Mouse (Mus musculus): Measurements from ENCODE around the gene Zmynd8. TPM values are rescaled to one million over a fixed set of nuclear protein-coding genes. Genes with fewer than 3 reads are reported as not detected.
A peak's percentile ranks its signal among the peaks of the same experiment; 100 is the strongest.

The Zmynd8 gene
- 73.3 and 85.4 TPM in 2 replicates for polyA plus RNA-seq (2015; fragmentation: Nextera tagmentation; extraction: Ambion mirVana)

DNA sequence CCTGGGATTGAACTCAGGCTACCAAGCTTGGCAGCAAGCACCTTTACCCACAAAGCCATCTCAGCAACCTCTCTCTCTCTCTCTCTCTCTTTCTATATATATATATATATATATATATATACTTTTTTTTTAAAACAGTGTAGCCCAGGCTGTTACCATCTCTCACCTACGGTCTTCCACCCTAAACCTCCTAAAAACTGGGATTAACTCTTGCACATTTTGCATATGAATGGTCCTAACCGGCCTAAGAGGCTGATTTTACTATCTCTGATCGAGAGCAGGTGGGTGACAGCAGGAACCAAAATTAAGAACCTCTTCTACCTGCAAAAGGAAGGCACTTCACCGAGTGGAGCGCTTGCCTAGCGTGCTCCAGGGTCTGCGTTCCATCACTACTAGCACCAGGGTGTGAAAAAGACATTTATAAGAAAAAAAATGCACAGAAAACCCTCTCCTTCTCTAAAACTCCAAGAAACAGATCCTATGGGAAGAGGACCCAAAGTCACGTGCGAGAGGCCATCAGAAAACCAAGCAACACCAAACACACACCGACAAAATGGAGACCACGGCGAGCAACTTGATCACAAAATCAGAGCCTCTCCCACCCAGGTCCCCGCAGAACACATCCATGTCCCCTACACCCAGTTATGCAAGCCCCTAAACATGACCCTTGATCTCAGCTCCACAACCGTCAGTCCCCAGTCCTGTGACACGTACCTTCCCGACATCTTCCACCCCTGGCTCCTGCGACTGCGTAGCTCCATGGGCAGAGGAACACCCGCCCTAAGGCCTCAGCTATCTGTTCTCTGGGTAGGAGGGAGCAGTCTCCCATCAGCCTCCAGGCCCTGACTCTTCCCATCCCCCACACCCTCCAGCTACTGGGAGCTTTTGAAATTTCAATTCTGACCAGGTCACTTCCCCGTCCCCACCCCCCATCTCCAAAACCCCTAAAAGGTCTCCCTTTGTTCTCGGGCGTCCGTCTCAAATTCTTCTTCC lies at the start of gene Zmynd8:
Zmynd8 (minus strand) TSS at position 815 of the 993 bp plus-strand sequence.
- Histone ChIP-seq H3K27me3 (no peaks in the 10 kb centered on the region), H3K4me3 (no peak within 1 kb of the TSS), H3K9ac (no peak within 1 kb of the TSS), H3K4me2 (no peak within 1 kb of the TSS), H3K27ac (peak within 1 kb of the TSS; percentile 11; the same call in 1 of the 2 replicates), H3K4me1 (peaks cover 20% of the 10 kb centered on the region), H3K36me3 (ENCODE audit: poor library complexity, severe bottlenecking) (no peaks in the 10 kb centered on the region), H3K9me3 (replicated peaks) (no peaks in the 10 kb centered on the region)
- WGBS: 35% methylated on average over 23 of the region's 23 CpGs
- ATAC-seq: no peak

DNA sequence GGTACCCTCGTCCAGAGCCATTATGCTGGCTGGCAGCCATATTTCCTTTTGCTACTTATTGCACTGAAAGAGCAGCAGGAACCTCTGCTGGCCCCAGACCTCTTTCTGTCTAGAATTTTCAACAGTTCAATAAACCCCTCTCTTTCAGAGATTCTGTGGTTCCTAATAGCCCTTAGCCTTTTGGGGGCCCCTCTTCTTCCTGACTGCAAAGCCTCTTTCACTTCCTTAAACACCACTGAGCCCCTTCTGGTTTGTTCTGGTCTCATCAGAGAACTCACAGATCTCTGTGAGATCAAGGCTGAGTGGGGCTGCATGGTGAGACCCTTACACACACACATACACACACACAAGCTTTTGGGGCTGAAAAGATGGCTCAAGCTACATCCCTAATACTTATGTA lies 49.2 kb upstream of the Zmynd8 start:
- Histone ChIP-seq H3K4me3 (no peak overlapping the region), H3K9ac (no peak overlapping the region), H3K9me3 (replicated peaks) (no peaks in the 10 kb centered on the region), H3K36me3 (ENCODE audit: poor library complexity, severe bottlenecking) (no peaks in the 10 kb centered on the region), H3K4me2 (no peak overlapping the region), H3K4me1 (no peaks in the 10 kb centered on the region), H3K27me3 (no peaks in the 10 kb centered on the region), H3K27ac (no peak overlapping the region)
- no peak for ATAC-seq
- 43% methylated on average over 1 of the region's 1 CpGs for WGBS

DNA sequence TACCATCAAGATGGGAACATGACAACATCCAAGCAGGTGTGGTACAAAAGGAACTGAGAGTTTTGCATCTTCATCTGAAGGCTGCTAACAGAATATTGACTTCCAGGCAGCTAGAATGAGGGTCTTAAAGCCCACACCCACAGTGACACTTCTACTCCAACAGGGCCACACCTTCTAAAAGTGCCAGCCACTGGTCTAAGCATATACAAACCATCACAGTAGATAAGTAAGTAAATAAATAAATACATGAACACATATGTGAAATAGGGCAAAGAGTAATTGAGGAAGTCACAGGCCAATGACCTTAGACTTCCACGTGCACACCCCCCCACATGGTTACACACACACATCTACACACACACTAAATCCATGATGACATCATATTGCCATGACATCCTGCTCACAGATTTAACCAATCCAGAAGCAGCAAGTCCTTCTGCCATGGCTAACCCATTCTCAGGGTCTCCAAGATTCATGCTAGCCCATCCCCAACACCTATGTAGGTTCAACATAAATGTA lies 47.3 kb upstream of the Zmynd8 start:
- no peak overlapping the region for H3K9ac ChIP-seq
- H3K9me3 ChIP-seq (replicated peaks): no peaks in the 10 kb centered on the region
- no peaks in the 10 kb centered on the region for H3K27me3 ChIP-seq
- H3K4me3 ChIP-seq: no peak overlapping the region
- no peak for ATAC-seq
- 100% methylated on average over 1 of the region's 1 CpGs for WGBS
- no peak overlapping the region for H3K4me2 ChIP-seq
- no peaks in the 10 kb centered on the region for H3K4me1 ChIP-seq
- no peaks in the 10 kb centered on the region for H3K36me3 ChIP-seq (ENCODE audit: poor library complexity, severe bottlenecking)
- no peak overlapping the region for H3K27ac ChIP-seq

DNA sequence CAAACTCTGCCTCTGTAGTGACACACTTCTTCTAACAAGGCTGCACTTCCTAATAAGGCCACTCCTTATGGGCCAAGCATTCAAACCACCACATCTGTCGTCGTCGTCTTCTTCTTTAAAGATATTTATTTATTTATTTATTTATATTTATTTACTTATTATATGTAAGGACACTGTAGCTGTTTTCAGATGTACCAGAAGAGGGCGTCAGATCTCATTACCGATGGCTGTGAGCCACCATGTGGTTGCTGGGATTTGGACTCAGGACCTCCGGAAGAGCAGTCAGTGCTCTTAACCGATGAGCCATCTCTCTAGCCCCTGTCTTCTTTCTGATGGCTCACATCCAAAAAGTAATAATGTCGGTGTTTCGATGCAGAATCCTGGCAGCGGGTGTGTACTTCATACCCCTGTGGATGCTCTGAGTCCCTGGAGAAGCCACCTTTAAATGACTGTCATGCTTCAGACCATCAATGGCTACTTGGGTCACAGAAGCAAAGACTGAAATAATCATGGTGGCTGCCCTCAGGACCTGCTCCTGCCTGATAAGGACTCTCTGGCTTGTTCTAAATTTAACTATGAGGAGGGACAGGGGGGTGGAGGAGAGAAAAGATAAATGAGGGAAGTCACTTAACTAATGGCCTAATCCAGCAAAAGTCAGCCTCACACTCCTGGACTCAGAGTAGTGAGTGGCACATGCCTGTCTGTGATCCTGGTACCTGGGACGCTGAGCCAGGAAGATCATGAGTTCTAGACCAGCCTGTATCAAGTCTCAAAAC lies 45.9 kb upstream of the Zmynd8 start:
- no peak overlapping the region for H3K27ac ChIP-seq
- no peaks in the 10 kb centered on the region for H3K4me1 ChIP-seq
- no peak for ATAC-seq
- 78% methylated on average over 11 of the region's 11 CpGs for WGBS
- H3K4me2 ChIP-seq: no peak overlapping the region
- no peak overlapping the region for H3K9ac ChIP-seq
- no peaks in the 10 kb centered on the region for H3K36me3 ChIP-seq (ENCODE audit: poor library complexity, severe bottlenecking)
- no peaks in the 10 kb centered on the region for H3K27me3 ChIP-seq
- H3K9me3 ChIP-seq (replicated peaks): no peaks in the 10 kb centered on the region
- no peak overlapping the region for H3K4me3 ChIP-seq

DNA sequence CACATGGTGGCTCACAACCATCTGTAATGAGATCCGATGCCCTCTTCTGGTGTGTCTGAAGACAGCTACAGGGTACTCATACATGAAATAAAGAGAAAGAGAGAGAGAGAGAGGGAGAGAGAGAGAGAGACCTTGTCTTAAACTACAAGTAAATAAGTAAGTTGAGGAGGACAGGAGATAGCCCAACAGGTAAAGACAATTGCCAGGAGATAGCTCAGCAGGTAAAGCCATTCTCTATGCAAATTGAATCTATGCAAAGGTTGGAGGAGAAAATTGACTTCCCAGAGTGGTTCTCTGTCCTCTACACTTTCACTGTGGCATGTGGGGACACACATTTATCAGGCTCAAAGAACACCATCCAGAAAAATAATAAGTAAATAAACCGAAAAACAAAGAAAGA lies 44.3 kb upstream of the Zmynd8 start:
- H3K27me3 ChIP-seq: no peaks in the 10 kb centered on the region
- 100% methylated on average over 2 of the region's 2 CpGs for WGBS
- ATAC-seq: no peak
- H3K27ac ChIP-seq: no peak overlapping the region
- H3K36me3 ChIP-seq (ENCODE audit: poor library complexity, severe bottlenecking): no peaks in the 10 kb centered on the region
- H3K4me3 ChIP-seq: no peak overlapping the region
- H3K4me1 ChIP-seq: no peaks in the 10 kb centered on the region
- H3K9me3 ChIP-seq (replicated peaks): no peaks in the 10 kb centered on the region
- no peak overlapping the region for H3K9ac ChIP-seq
- no peak overlapping the region for H3K4me2 ChIP-seq

DNA sequence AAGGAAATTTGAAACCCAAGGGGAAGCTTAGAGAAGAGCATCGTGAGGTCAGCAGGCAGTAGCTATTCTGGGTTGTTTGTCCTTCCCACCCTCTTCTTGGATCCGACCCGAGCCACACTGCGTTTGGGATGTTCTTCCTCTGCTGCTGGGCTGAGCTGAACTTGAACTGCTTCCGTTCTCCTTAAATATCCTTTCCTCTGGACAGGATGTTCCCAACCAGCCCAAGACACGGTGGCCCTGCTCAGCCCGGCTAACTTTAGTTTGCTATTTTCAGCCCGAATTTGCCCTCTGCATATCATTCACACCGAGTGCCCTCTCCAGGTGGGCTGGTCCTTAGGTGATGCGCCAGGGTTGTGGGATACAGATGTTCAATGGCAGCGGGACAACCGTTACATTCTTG lies 37.3 kb upstream of the Zmynd8 start:
- no peaks in the 10 kb centered on the region for H3K36me3 ChIP-seq (ENCODE audit: poor library complexity, severe bottlenecking)
- no peak overlapping the region for H3K4me2 ChIP-seq
- H3K4me1 ChIP-seq: no peaks in the 10 kb centered on the region
- no peak overlapping the region for H3K9ac ChIP-seq
- no peak overlapping the region for H3K27ac ChIP-seq
- no peaks in the 10 kb centered on the region for H3K9me3 ChIP-seq (replicated peaks)
- no peaks in the 10 kb centered on the region for H3K27me3 ChIP-seq
- no peak overlapping the region for H3K4me3 ChIP-seq
- no peak for ATAC-seq
- WGBS: 80% methylated on average over 12 of the region's 12 CpGs

DNA sequence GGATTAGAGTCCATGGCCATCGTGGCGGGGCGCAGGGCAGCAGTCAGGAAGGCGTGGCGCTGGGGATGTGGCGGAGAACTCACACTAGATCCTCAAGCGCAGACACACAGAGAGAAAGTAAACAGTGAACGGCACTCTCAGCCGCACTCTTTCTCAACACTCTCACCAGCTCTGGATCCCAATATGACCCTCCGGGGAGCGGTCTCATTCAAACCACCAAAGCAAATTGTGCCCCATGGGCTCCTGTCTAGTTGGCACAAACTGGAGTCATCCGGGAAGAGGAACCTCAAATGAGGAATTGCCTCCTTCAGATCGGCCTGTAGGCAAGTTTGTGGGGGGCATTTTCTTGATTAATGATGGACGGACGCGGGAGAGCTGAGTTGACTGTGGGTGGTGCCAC lies 28.9 kb upstream of the Zmynd8 start:
- Histone ChIP-seq H3K4me3 (no peak overlapping the region), H3K27me3 (no peaks in the 10 kb centered on the region), H3K9me3 (replicated peaks) (peaks cover 7% of the 10 kb centered on the region; the same call in 1 of the 2 replicates), H3K36me3 (ENCODE audit: poor library complexity, severe bottlenecking) (no peaks in the 10 kb centered on the region), H3K9ac (no peak overlapping the region), H3K27ac (no peak overlapping the region), H3K4me2 (no peak overlapping the region), H3K4me1 (no peaks in the 10 kb centered on the region)
- 98% methylated on average over 16 of the region's 16 CpGs for WGBS
- no peak for ATAC-seq

DNA sequence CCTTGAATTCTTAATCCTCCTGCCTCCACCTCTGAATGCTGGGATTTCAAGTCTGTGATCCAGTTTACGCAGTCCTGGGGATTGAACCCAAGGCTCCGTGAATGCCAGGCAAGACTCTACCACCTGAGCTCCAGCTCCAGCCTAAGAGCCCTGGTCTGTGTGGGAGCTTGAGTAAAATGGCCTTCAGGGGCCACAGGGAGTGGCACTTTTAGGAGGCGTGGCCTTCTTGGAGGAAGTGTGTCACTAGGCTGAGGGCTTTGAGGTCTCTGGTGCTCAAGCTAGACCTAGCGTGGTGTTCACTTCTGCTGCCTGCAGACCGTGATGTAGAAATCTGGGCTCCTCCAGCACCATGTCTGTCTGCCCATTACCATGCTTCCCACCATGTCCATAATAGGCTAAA lies 27.4 kb upstream of the Zmynd8 start:
- ATAC-seq: no peak
- no peak overlapping the region for H3K9ac ChIP-seq
- H3K9me3 ChIP-seq (replicated peaks): peaks cover 7% of the 10 kb centered on the region; the same call in 1 of the 2 replicates
- H3K4me1 ChIP-seq: no peaks in the 10 kb centered on the region
- no peak overlapping the region for H3K4me3 ChIP-seq
- H3K36me3 ChIP-seq (ENCODE audit: poor library complexity, severe bottlenecking): no peaks in the 10 kb centered on the region
- H3K4me2 ChIP-seq: no peak overlapping the region
- H3K27me3 ChIP-seq: no peaks in the 10 kb centered on the region
- WGBS: 96% methylated on average over 5 of the region's 5 CpGs
- no peak overlapping the region for H3K27ac ChIP-seq

DNA sequence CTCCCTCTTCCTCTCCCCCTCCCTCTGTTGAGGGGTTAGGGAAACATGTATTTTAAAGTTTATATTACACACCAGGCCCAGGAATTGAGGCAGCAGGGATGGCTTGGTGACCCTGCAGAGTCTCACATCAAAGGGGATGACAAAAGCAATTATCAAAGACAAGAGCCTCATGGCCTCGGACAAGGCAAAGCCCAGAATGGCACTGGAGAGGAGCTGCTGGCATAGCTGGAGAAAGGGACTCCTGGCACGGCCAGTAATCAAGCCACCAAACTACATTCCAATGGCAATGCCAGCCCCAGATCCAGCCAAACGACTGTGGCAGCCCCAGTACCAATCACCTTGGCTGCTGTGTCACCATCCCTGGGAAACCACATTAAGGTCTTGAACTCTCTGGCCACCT lies 26.3 kb upstream of the Zmynd8 start:
- no peaks in the 10 kb centered on the region for H3K27me3 ChIP-seq
- no peak overlapping the region for H3K9ac ChIP-seq
- H3K4me3 ChIP-seq: no peak overlapping the region
- H3K36me3 ChIP-seq (ENCODE audit: poor library complexity, severe bottlenecking): no peaks in the 10 kb centered on the region
- no peak overlapping the region for H3K27ac ChIP-seq
- no peak for ATAC-seq
- no peaks in the 10 kb centered on the region for H3K4me1 ChIP-seq
- peaks cover 7% of the 10 kb centered on the region; the same call in 1 of the 2 replicates for H3K9me3 ChIP-seq (replicated peaks)
- WGBS: 43% methylated on average over 3 of the region's 3 CpGs
- H3K4me2 ChIP-seq: no peak overlapping the region

DNA sequence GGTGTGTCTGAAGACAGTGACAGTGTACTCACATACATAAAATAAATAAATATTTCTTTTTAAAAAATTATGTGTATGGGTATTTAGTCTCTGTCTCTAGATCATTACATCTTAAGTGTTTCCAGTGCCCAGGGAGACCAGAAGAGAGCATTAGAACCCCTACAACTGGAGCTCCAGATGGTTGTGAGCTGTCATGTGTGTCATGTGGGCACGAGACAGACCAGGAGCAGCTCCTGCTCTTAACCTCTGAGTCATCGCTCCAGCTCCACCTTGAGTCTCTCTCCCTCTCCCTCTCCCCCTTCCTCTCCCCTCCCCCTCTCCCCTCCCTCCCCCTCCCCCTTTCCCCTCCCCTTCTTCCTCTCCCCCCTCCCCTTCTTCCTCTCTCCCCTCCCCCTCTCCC lies 25.9 kb upstream of the Zmynd8 start:
- ATAC-seq: no peak
- no peaks in the 10 kb centered on the region for H3K4me1 ChIP-seq
- no peaks in the 10 kb centered on the region for H3K36me3 ChIP-seq (ENCODE audit: poor library complexity, severe bottlenecking)
- H3K4me3 ChIP-seq: no peak overlapping the region
- no peaks in the 10 kb centered on the region for H3K27me3 ChIP-seq
- no peak overlapping the region for H3K27ac ChIP-seq
- 84% methylated on average over 2 of the region's 2 CpGs for WGBS
- H3K9ac ChIP-seq: no peak overlapping the region
- H3K4me2 ChIP-seq: no peak overlapping the region
- H3K9me3 ChIP-seq (replicated peaks): peaks cover 7% of the 10 kb centered on the region; the same call in 1 of the 2 replicates

DNA sequence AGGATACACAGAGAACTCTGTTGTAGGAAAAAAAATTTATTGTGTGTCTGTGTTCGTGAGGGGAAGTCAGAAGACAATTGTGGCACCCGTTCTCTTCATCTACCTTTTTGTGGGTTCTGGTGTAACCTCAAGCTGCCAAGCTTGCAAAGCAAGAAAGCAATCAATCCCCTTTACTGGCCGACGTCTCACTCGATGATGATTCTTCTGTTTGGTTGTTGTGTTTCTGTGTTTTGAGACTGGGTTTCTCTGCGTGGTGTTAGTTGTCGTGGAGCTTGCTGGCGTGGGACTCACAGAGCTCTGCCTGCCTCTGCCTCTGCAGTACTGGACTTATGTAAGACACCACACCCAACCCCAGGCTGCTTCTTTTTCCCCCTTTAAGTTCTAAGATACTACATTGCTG lies 24.9 kb upstream of the Zmynd8 start:
- Histone ChIP-seq H3K36me3 (ENCODE audit: poor library complexity, severe bottlenecking) (no peaks in the 10 kb centered on the region), H3K4me3 (no peak overlapping the region), H3K4me2 (no peak overlapping the region), H3K9me3 (replicated peaks) (peaks cover 7% of the 10 kb centered on the region; the same call in 1 of the 2 replicates), H3K27ac (no peak overlapping the region), H3K9ac (no peak overlapping the region), H3K4me1 (no peaks in the 10 kb centered on the region), H3K27me3 (no peaks in the 10 kb centered on the region)
- ATAC-seq: no peak
- 90% methylated on average over 8 of the region's 8 CpGs for WGBS

DNA sequence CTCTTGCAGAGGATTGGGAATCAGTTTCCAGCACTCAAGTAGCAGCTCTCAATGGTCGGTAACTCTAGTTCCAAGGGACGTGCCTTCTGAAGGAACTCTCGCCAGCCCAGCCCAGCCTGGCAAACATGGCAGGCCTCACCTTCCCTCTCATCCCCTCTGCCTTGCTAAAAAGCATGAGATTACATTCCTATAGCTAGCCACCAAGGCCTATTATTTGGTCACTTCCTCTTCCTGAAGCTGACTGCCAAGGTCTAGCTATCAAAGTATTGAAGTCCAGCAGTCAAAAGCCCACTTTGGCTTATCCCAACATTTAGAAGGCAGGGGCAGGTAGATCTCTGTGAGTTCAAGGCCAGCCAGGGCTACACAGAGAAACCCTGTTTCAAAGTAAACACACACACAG lies 24.2 kb upstream of the Zmynd8 start:
- Histone ChIP-seq H3K4me1 (no peaks in the 10 kb centered on the region), H3K4me2 (no peak overlapping the region), H3K27ac (no peak overlapping the region), H3K36me3 (ENCODE audit: poor library complexity, severe bottlenecking) (no peaks in the 10 kb centered on the region), H3K9ac (no peak overlapping the region), H3K27me3 (no peaks in the 10 kb centered on the region), H3K9me3 (replicated peaks) (peaks cover 4% of the 10 kb centered on the region; the same call in 1 of the 2 replicates), H3K4me3 (no peak overlapping the region)
- WGBS: 87% methylated on average over 3 of the region's 3 CpGs
- ATAC-seq: no peak

Data from forebrain, embryonic 13.5 days (tissue).